Mouse (Mus musculus): ENCODE data around the gene Insc. TPM values are rescaled to one million over a fixed set of nuclear protein-coding genes. Genes with fewer than 3 reads are reported as not detected.
A peak's percentile ranks its signal among the peaks of the same experiment; 100 is the strongest.

Gene Insc
- polyA plus RNA-seq, 1 experiment from 2014 or later = 3.2 TPM

DNA sequence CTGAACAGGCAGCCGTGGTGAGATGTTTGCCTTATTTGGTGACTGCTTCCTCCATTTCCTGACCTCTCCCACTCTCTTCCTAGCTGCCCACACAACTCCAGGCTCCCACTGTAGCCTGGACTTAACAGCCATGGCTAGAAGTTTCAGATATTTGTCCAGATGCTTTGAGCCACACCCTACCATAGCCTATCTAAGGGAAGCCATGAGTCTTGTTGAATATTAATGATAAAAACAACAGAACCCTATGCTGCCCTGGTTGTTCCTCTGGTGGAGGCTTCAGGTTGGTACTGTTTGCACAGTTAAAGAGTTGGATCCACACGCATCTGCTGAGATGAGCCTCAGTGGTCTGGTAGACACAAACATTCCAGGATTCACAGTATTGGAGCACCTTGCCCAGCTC, 61.8 kb downstream of the Insc start:
- Histone ChIP-seq H3K27ac (no peak overlapping the region), H3K4me1 (no peaks in the 10 kb centered on the region), H3K36me3 (no peaks in the 10 kb centered on the region), H3K27me3 (replicated peaks) (no peaks in the 10 kb centered on the region), H3K4me2 (no peak overlapping the region), H3K4me3 (no peak overlapping the region), H3K9me3 (replicated peaks) (no peaks in the 10 kb centered on the region), H3K9ac (no peak overlapping the region)
- no peak for ATAC-seq
- WGBS (ENCODE audit: insufficient replicate concordance) = 46% methylated on average over 2 of the region's 2 CpGs

DNA sequence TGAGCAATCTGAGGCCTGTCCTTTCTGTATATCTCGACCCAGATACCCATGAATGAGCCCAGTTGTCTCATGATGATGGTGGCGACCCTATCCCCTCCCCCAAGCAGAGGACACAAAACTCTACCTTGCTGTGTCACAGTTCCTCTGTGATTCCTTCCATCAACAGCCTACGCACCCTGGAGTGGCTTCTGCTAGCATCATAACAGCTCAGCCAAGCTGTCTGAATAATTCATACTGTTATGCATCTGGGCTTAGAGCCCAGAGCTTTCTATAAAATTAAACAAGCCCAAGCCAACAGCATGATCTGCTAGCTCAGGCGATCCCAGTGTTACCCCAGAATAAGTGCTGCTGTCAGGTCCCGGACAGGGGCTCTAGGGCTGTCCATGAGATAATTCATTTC, 63.8 kb downstream of the Insc start:
- Histone ChIP-seq H3K4me1 (no peaks in the 10 kb centered on the region), H3K9me3 (replicated peaks) (no peaks in the 10 kb centered on the region), H3K4me2 (no peak overlapping the region), H3K27me3 (replicated peaks) (no peaks in the 10 kb centered on the region), H3K27ac (no peak overlapping the region), H3K9ac (no peak overlapping the region), H3K36me3 (no peaks in the 10 kb centered on the region), H3K4me3 (no peak overlapping the region)
- WGBS (ENCODE audit: insufficient replicate concordance) = 57% methylated on average over 5 of the region's 5 CpGs
- no peak for ATAC-seq

DNA sequence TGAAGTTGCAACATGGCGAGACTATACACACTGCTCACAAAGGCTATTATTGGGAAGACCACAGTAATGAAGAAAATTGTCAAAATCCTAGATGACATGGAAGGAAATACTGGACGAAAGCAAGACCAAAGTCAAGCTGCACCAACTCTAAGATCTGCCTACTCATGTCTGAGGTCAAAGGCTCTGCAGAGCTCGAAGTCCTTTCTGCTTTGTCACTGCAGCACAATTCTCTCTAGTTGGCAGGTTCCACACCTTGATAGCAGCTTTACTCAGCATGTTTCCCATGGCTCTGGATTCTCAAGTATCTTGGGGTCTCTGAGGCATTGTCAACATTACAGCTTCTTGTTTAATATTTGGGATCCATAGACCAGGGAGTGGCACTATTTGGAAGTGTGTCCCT, 64.8 kb downstream of the Insc start:
- no peak overlapping the region for H3K4me2 ChIP-seq
- no peaks in the 10 kb centered on the region for H3K9me3 ChIP-seq (replicated peaks)
- H3K36me3 ChIP-seq = no peaks in the 10 kb centered on the region
- no peak overlapping the region for H3K4me3 ChIP-seq
- no peak overlapping the region for H3K9ac ChIP-seq
- no peak for ATAC-seq
- H3K27me3 ChIP-seq (replicated peaks) = no peaks in the 10 kb centered on the region
- no peaks in the 10 kb centered on the region for H3K4me1 ChIP-seq
- no peak overlapping the region for H3K27ac ChIP-seq
- 68% methylated on average over 3 of the region's 3 CpGs for WGBS (ENCODE audit: insufficient replicate concordance)

DNA sequence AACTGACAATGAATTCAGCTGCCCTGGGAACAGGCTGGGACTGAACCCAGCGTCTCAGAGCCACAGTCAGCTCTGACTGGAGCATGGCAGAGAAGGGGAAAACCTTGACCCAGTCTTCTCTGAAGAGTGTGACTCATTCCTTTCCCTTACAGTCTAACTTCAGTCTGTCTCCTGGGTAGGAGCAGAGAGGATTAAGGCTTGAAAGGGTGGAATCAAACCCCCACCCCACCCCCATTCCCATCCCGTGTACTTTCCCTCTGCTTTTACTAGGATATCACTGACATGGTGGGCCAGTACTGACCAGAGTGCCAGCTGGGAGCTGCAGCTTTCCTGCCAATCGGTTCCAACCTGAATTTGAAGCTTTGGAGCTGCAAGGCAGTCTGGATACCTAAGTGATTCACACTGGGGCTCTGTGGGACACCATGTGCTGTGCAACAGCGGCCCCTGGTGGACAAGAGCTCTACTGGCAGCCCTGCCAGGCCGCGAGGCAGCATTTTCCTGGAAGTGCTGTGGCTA, 73.9 kb downstream of the Insc start:
- no peak overlapping the region for H3K9ac ChIP-seq
- H3K27ac ChIP-seq = no peak overlapping the region
- 15% methylated on average over 6 of the region's 6 CpGs for WGBS (ENCODE audit: insufficient replicate concordance)
- peak; percentile 51 for ATAC-seq
- H3K4me3 ChIP-seq = no peak overlapping the region
- H3K4me2 ChIP-seq = no peak overlapping the region
- no peaks in the 10 kb centered on the region; the same call in 1 of the 2 replicates for H3K27me3 ChIP-seq (replicated peaks)
- H3K4me1 ChIP-seq = no peaks in the 10 kb centered on the region
- no peaks in the 10 kb centered on the region for H3K36me3 ChIP-seq
- no peaks in the 10 kb centered on the region for H3K9me3 ChIP-seq (replicated peaks)

DNA sequence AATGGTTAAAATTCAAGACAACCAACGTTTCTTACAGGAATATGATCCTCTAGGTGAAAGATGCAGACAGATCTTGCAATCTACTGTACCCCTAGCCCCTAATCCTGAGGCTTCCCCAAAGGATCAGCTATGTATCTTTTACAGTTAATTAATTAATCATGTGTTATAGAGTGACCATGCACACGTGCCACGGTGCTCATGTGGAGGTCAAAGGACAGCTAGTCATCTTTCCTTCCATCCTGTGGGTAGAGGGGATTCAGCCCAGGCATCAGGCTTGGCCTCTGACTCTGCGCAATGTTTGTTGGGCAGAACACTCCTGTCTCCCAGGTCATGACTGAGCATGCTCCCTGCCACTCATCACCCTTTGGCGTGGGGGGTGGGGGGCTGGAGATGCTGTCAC, 74.4 kb downstream of the Insc start:
- Histone ChIP-seq H3K9me3 (replicated peaks) (no peaks in the 10 kb centered on the region), H3K4me2 (no peak overlapping the region), H3K4me1 (no peaks in the 10 kb centered on the region), H3K27ac (no peak overlapping the region), H3K9ac (no peak overlapping the region), H3K4me3 (no peak overlapping the region), H3K36me3 (no peaks in the 10 kb centered on the region), H3K27me3 (replicated peaks) (no peaks in the 10 kb centered on the region; the same call in 1 of the 2 replicates)
- WGBS (ENCODE audit: insufficient replicate concordance) = 25% methylated on average over 5 of the region's 5 CpGs
- ATAC-seq = no peak

DNA sequence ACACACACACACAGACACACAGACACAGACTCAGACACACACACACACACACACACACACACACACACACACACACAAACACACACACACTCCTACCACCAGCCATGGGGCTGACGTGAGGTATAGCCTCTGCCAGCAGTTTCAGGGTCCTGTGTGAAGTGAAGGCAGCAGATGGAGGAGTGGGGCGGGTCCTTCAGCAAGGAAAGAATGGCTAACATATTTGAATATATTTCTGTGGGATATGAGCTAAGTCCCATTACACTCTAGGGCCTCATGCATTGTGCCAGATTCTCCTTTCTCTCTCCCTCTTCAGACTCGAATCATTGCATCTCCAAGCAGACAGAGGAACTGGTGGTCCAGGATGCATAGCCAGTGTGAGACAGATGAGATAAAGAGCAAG, 74.9 kb downstream of the Insc start:
- no peak for ATAC-seq
- no peak overlapping the region for H3K4me3 ChIP-seq
- 63% methylated on average over 3 of the region's 3 CpGs for WGBS (ENCODE audit: insufficient replicate concordance)

DNA sequence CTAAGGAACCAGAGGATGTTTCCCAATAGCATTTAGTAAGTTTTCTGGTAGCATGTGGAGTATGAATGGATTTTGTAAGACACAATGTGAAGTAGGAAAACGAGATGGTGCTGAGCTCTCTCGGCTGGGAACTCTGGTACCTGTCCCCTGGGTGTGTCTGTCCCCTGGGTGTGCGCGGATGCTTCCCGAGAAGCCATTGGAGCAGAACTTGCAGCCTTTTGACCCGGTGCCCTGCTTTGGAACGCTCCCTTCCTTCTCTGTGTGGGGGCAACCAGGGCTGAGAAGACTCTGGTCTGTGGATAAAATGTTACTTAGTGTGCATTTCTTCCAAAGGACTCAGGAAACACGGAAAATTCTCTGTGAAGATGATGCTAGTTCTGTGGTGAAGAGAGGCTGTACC, 75.3 kb downstream of the Insc start:
- no peaks in the 10 kb centered on the region for H3K4me1 ChIP-seq
- H3K4me3 ChIP-seq = no peak overlapping the region
- H3K27ac ChIP-seq = no peak overlapping the region
- H3K27me3 ChIP-seq (replicated peaks) = no peaks in the 10 kb centered on the region; the same call in 1 of the 2 replicates
- H3K9ac ChIP-seq = no peak overlapping the region
- no peaks in the 10 kb centered on the region for H3K9me3 ChIP-seq (replicated peaks)
- no peaks in the 10 kb centered on the region for H3K36me3 ChIP-seq
- ATAC-seq = no peak
- WGBS (ENCODE audit: insufficient replicate concordance) = 66% methylated on average over 8 of the region's 8 CpGs
- no peak overlapping the region for H3K4me2 ChIP-seq

More for the DNA sequence above, 74.9 kb downstream of the Insc start:
- Histone ChIP-seq H3K36me3 (no peaks in the 10 kb centered on the region), H3K4me2 (no peak overlapping the region), H3K27ac (no peak overlapping the region), H3K27me3 (replicated peaks) (no peaks in the 10 kb centered on the region; the same call in 1 of the 2 replicates), H3K4me1 (no peaks in the 10 kb centered on the region), H3K9ac (no peak overlapping the region), H3K9me3 (replicated peaks) (no peaks in the 10 kb centered on the region)

DNA sequence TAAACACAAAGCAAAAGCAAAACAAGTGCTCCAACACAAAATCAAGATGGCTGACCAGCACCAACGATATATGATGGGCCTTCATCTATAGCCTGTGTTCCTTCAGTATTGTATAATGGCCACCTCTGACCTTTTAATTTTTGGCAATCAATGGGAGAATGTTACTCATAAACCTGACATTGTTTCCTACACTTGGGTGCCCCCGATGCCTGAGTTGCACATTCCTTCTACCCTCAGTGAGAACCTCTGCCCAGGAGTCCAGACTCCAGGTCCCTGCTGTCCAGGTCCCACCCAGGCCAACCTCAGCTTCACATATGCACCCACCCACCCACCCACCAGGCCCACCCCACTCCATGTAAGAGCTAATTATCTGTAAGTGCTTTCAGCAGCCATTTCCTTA, 79.2 kb downstream of the Insc start:
- H3K4me1 ChIP-seq = no peaks in the 10 kb centered on the region
- no peak overlapping the region for H3K9ac ChIP-seq
- H3K4me3 ChIP-seq = no peak overlapping the region
- H3K27me3 ChIP-seq (replicated peaks) = no peaks in the 10 kb centered on the region
- no peak overlapping the region for H3K27ac ChIP-seq
- ATAC-seq = no peak
- H3K9me3 ChIP-seq (replicated peaks) = no peaks in the 10 kb centered on the region
- WGBS (ENCODE audit: insufficient replicate concordance) = 66% methylated on average over 2 of the region's 2 CpGs
- no peaks in the 10 kb centered on the region for H3K36me3 ChIP-seq
- no peak overlapping the region for H3K4me2 ChIP-seq

DNA sequence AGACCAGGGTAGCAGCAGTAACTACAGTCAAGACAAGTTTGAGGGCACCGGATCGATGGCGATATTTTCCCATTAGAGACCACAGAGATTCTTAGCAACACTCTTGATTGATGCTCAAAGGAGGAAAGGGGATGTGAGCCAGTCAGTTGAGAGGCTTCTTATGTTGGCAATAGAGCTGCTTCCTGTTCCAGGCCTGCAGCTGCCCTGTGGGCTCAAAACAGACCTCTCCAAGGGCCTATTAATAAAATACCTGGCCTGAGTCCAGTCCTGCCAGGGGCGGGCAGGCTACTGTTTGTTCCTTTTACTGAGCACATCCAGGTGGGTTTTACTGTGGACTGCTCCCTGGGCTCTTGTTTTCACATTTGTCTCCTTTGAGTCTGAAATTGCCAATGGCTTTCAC, 83.9 kb downstream of the Insc start:
- Histone ChIP-seq H3K4me3 (no peak overlapping the region), H3K9me3 (replicated peaks) (no peaks in the 10 kb centered on the region), H3K4me2 (no peak overlapping the region), H3K27ac (no peak overlapping the region), H3K4me1 (no peaks in the 10 kb centered on the region), H3K36me3 (no peaks in the 10 kb centered on the region), H3K9ac (no peak overlapping the region), H3K27me3 (replicated peaks) (no peaks in the 10 kb centered on the region)
- ATAC-seq = no peak
- WGBS (ENCODE audit: insufficient replicate concordance) = 58% methylated on average over 4 of the region's 4 CpGs

DNA sequence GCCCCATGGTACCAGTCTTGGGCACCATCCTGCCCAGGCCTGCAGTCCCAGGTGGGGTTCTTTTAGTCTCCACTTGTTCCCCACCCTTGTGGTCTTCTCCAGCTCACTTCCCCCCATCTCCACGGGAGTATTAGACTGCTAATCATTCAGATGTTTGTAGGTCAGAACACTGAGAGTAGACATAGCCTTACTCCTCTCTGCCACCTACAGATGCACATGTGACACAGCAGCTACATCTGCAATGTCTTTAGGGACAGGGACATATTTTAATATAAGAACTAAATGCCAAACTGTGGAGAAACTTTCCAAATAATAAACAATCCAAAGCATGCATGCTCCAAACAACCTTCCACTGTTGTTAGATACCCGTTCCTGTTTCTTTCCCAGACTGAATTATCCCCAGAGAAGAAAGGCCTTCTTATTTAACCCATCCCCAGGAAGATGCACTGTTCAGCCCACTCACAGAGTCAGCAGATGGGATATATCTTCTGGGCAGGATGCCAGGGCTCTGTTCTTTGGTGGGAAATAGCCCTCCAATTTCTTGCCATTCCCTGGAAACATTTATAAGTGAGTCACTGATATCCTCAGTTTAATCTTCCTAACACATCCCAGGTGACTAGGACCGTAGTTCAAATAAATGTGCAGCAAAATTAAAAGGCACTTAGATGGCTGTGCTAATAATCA, 88.9 kb downstream of the Insc start:
- 48% methylated on average over 3 of the region's 3 CpGs for WGBS (ENCODE audit: insufficient replicate concordance)
- ATAC-seq = no peak
- no peak overlapping the region for H3K27ac ChIP-seq
- H3K4me2 ChIP-seq = no peak overlapping the region
- H3K4me3 ChIP-seq = no peak overlapping the region
- H3K4me1 ChIP-seq = no peaks in the 10 kb centered on the region
- H3K36me3 ChIP-seq = no peaks in the 10 kb centered on the region
- no peak overlapping the region for H3K9ac ChIP-seq
- no peaks in the 10 kb centered on the region for H3K27me3 ChIP-seq (replicated peaks)
- no peaks in the 10 kb centered on the region for H3K9me3 ChIP-seq (replicated peaks)

DNA sequence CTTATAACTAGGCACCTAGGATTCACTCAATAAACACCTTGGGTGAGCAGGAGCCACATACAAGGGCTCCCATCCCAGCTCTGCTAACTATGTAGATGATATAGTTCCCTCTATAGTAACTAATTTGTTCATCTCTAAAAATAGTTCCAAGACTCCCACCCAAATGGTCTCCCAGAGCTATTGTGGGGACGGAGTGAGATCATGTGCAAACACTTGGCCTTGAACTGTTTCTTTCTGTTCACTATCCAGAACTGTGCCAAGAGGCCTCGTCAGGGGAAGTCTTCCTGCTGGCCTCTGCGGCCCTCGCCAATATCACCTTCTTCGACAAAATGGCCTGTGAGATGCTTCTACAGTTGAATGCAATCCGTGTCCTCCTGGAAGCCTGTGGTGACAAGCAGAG, 91.0 kb downstream of the Insc start:
- H3K9me3 ChIP-seq (replicated peaks) = no peaks in the 10 kb centered on the region
- H3K36me3 ChIP-seq = no peaks in the 10 kb centered on the region
- no peak for ATAC-seq
- H3K4me1 ChIP-seq = no peaks in the 10 kb centered on the region
- WGBS (ENCODE audit: insufficient replicate concordance) = 77% methylated on average over 6 of the region's 6 CpGs
- H3K9ac ChIP-seq = no peak overlapping the region
- H3K27ac ChIP-seq = no peak overlapping the region
- no peaks in the 10 kb centered on the region for H3K27me3 ChIP-seq (replicated peaks)
- no peak overlapping the region for H3K4me3 ChIP-seq
- H3K4me2 ChIP-seq = no peak overlapping the region

DNA sequence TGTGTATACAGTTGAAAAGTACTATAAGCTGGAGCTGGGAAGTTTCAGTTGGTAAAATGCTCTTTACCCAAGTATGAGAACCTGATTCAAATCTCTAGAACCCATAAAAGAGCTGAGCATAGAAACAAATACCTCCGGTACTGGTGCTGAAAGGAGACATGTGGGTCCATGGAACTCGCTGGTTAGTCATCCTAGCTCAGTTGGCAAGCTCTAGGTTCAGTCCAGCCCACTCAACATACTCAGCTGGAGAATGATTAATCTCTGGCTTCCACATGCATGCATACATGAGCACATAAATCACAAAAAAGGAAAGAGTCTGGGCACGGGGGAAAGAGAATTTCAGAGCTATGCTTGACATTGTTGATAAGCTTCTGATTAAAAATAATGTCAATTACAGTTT, 93.8 kb downstream of the Insc start:
- no peak for ATAC-seq
- no peak overlapping the region for H3K27ac ChIP-seq

More for the DNA sequence above, 93.8 kb downstream of the Insc start:
- no peak overlapping the region for H3K9ac ChIP-seq
- no peak overlapping the region for H3K4me3 ChIP-seq
- H3K4me2 ChIP-seq = no peak overlapping the region
- H3K9me3 ChIP-seq (replicated peaks) = no peaks in the 10 kb centered on the region
- peaks cover 6% of the 10 kb centered on the region; the same call in 1 of the 2 replicates for H3K4me1 ChIP-seq
- 63% methylated on average over 3 of the region's 3 CpGs for WGBS (ENCODE audit: insufficient replicate concordance)
- no peaks in the 10 kb centered on the region for H3K36me3 ChIP-seq
- no peaks in the 10 kb centered on the region for H3K27me3 ChIP-seq (replicated peaks)

All from liver, embryonic 12.5 days (tissue).